Mouse (Mus musculus) heart, postnatal 0 days (tissue): ENCODE measurements around the gene Ubqln1. TPM values are rescaled to one million over a fixed set of nuclear protein-coding genes. Genes with fewer than 3 reads are reported as not detected.

Experiments used
- ATAC-seq: fragments of 200-750 bp; cut with Nextera tagmentation; 2 replicates; pipeline ENCODE4 v1.8.0; 2017; ENCODE audit warnings: low read depth, moderate number of reproducible peaks, moderate library complexity; ENCODE audit not compliant: insufficient read depth
- DNase-seq: peaks from one replicate; pipeline ENCODE4 v3.0.0-alpha.2; 2016; ENCODE audit warnings: low spot score
- H3K27ac ChIP-seq: fragments of 300-500 bp; sonication (generic); 2 replicates; pipeline ENCODE4 v1.5.1; 2014; ENCODE audit warnings: low read depth, mild to moderate bottlenecking
- H3K27me3 ChIP-seq: fragments of 300-500 bp; sonication (generic); 2 replicates; pipeline ENCODE4 v1.6.1; 2014; ENCODE audit warnings: low read length, mixed read lengths; ENCODE audit not compliant: control insufficient read depth, insufficient read depth
- H3K36me3 ChIP-seq: fragments of 300-500 bp; sonication (generic); replicated peaks from 2 replicates; pipeline ENCODE4 v1.6.1; 2014; ENCODE audit warnings: low read length, mixed read lengths; ENCODE audit not compliant: control insufficient read depth, insufficient read depth
- H3K4me1 ChIP-seq: fragments of 300-500 bp; sonication (generic); 2 replicates; pipeline ENCODE4 v1.6.1; 2014; ENCODE audit warnings: antibody characterized with exemption; ENCODE audit not compliant: control insufficient read depth, insufficient read depth
- H3K4me2 ChIP-seq: fragments of 300-500 bp; sonication (generic); 2 replicates; pipeline ENCODE4 v1.6.1; 2014; ENCODE audit warnings: low read depth, mild to moderate bottlenecking, low read length, moderate library complexity
- H3K4me3 ChIP-seq: fragments of 300-500 bp; sonication (generic); 2 replicates; pipeline ENCODE4 v1.5.1; 2014; ENCODE audit warnings: low read depth, low read length
- H3K9ac ChIP-seq: fragments of 300-500 bp; sonication (generic); replicated peaks from 2 replicates; pipeline ENCODE4 v1.6.1; 2014; ENCODE audit warnings: low read depth, low read length, mixed read lengths
- H3K9me3 ChIP-seq: fragments of 300-500 bp; sonication (generic); replicated peaks from 2 replicates; pipeline ENCODE4 v1.6.1; 2016; ENCODE audit warnings: low read length; ENCODE audit not compliant: control insufficient read depth
- CTCF ChIP-seq: IDR thresholded peaks from 2 replicates; pipeline ENCODE4 v1.5.1; 2016; ENCODE audit warnings: antibody characterized with exemption, control low read depth, low read depth
- EP300 ChIP-seq: IDR thresholded peaks from 2 replicates; pipeline ENCODE4 v1.6.1; 2016; ENCODE audit warnings: antibody characterized with exemption, low read depth
- WGBS: fragments of 180-500 bp; shearing (Covaris S2); extraction: QIAGEN DNeasy Blood & Tissue Kit; methylation state at CpG from one replicate; pipeline ENCODE4 v1.1.7; 2014; 5-methylcytosine and 5-hydroxymethylcytosine counted together
- polyA plus RNA-seq: library from polyadenylated mRNA; unstranded; fragments of >200 nt; fragmentation: Nextera tagmentation; extraction: Ambion mirVana; gene quantifications from 2 replicates; pipeline ENCODE4 v1.2.1, GENCODE M21; 2015
- total RNA-seq: library from RNA; depleted of rRNA; stranded (reverse); fragments of >200 nt; gene quantifications from 2 replicates; pipeline ENCODE4 v1.2.3, GENCODE M21; 2014; ENCODE audit warnings: low replicate concordance

Ubqln1 gene
- total and polyA plus RNA-seq, 2 experiments from 2014 or later, result 48.6 to 125 TPM

- Histone ChIP-seq H3K9me3 (no peaks in the 10 kb centered on the region), H3K4me1 (no peaks in the 10 kb centered on the region; the same call in 1 of the 2 replicates), H3K36me3 (peaks cover 34% of the 10 kb centered on the region), H3K27me3 (no peaks in the 10 kb centered on the region), H3K9ac (no peak overlapping the region), H3K4me2 (no peak overlapping the region), H3K27ac (no peak overlapping the region), H3K4me3 (no peak overlapping the region)
- WGBS, result 50% methylated on average over 7 of the region's 7 CpGs
- DNase-seq (no peak), ATAC-seq (no peak)
- TF ChIP-seq CTCF (no peak), EP300 (no peak)
Measured at GRCm38 (mm10) chr13:58197981-58198640, 17.3 kb downstream of the Ubqln1 start.

- DNase-seq (no peak), ATAC-seq (no peak)
- no peaks in the 10 kb centered on the region for H3K27me3 ChIP-seq
- H3K27ac ChIP-seq, result no peak overlapping the region
- no peaks in the 10 kb centered on the region for H3K9me3 ChIP-seq
- WGBS, result 68% methylated on average over 3 of the region's 3 CpGs
- no peak overlapping the region for H3K4me3 ChIP-seq
- H3K36me3 ChIP-seq, result peaks cover 40% of the 10 kb centered on the region
- no peak for TF ChIP-seq CTCF
- TF ChIP-seq EP300, result no peak
- no peaks in the 10 kb centered on the region; the same call in 1 of the 2 replicates for H3K4me1 ChIP-seq
- H3K4me2 ChIP-seq, result no peak overlapping the region
- no peak overlapping the region for H3K9ac ChIP-seq
Measured at GRCm38 (mm10) chr13:58197211-58197610, 18.2 kb downstream of the Ubqln1 start.

GRCm38 (mm10) chr13:58194908-58195307 is 20.5 kb downstream of the Ubqln1 start:
- no peak overlapping the region for H3K9ac ChIP-seq
- H3K4me2 ChIP-seq, result no peak overlapping the region
- no peak for DNase-seq
- H3K4me1 ChIP-seq, result no peaks in the 10 kb centered on the region; the same call in 1 of the 2 replicates
- TF ChIP-seq CTCF (no peak), EP300 (no peak)
- WGBS, result 81% methylated on average over 3 of the region's 3 CpGs
- H3K27ac ChIP-seq, result no peak overlapping the region
- no peak for ATAC-seq
- no peaks in the 10 kb centered on the region for H3K27me3 ChIP-seq
- H3K36me3 ChIP-seq, result peaks cover 62% of the 10 kb centered on the region
- H3K9me3 ChIP-seq, result no peaks in the 10 kb centered on the region
- no peak overlapping the region for H3K4me3 ChIP-seq

DNA sequence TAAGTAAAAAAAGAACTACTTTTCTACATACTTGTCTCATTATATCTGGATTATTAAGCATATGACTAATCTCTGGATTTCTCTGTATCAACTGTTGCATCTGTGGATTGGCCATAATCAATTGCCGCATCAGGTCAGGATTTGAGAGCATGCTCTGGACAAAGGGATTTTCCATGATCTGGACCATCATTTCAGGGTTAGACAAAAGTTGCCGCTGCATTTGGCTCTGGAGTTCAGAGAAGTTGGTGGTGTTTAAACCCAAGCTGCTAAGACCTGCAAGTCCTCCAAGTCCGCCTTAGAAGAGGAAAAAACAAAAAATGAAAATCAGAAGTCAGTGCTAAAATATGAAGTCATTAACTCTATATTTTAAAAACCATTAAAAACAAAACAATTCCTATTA is 22.2 kb downstream of the Ubqln1 start:
- no peak for DNase-seq
- no peak overlapping the region for H3K9ac ChIP-seq
- ATAC-seq, result no peak
- no peaks in the 10 kb centered on the region for H3K4me1 ChIP-seq
- no peaks in the 10 kb centered on the region for H3K9me3 ChIP-seq
- no peaks in the 10 kb centered on the region for H3K27me3 ChIP-seq
- peaks cover 65% of the 10 kb centered on the region for H3K36me3 ChIP-seq
- TF ChIP-seq CTCF (no peak), EP300 (no peak)
- no peak overlapping the region for H3K27ac ChIP-seq
- WGBS, result 96% methylated on average over 3 of the region's 3 CpGs
- no peak overlapping the region for H3K4me3 ChIP-seq
- H3K4me2 ChIP-seq, result no peak overlapping the region

GRCm38 (mm10) chr13:58192146-58192545 is 23.3 kb downstream of the Ubqln1 start:
- no peak for DNase-seq
- TF ChIP-seq EP300, result no peak
- no peak for TF ChIP-seq CTCF
- WGBS, result 90% methylated on average over 6 of the region's 6 CpGs
- ATAC-seq, result no peak
- Histone ChIP-seq H3K36me3 (peaks cover 62% of the 10 kb centered on the region), H3K27me3 (no peaks in the 10 kb centered on the region), H3K4me2 (no peak overlapping the region), H3K4me1 (no peaks in the 10 kb centered on the region), H3K9ac (no peak overlapping the region), H3K27ac (no peak overlapping the region), H3K4me3 (no peak overlapping the region), H3K9me3 (no peaks in the 10 kb centered on the region)

DNA sequence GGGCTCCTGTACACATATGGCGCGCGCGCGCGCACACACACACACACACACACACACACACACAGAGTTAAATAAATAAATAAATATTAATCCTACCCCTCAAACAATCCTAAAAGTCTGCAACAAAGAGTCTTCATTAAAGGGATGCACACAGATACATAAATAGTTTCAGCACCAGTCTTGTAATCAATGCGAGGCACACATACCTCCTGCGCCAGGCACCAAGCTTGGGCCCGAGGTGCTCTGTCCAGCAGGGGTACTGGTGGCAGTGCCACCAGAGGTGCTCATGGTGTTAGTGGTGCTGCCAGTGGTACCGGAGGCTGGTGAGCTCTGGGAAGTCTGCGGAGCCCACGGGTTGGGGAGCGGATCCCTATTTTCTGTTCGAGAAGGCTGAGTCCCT is 23.9 kb downstream of the Ubqln1 start:
- Histone ChIP-seq H3K9ac (no peak overlapping the region), H3K4me2 (no peak overlapping the region), H3K27me3 (no peaks in the 10 kb centered on the region), H3K27ac (no peak overlapping the region), H3K9me3 (no peaks in the 10 kb centered on the region), H3K36me3 (peaks cover 62% of the 10 kb centered on the region), H3K4me1 (no peaks in the 10 kb centered on the region), H3K4me3 (no peak overlapping the region)
- DNase-seq, result no peak
- ATAC-seq, result no peak
- WGBS, result 97% methylated on average over 14 of the region's 14 CpGs
- TF ChIP-seq CTCF (no peak), EP300 (no peak)
